Comparison of ENCODE assay signal across 11 mouse cellular contexts in the genomic region with DNA sequence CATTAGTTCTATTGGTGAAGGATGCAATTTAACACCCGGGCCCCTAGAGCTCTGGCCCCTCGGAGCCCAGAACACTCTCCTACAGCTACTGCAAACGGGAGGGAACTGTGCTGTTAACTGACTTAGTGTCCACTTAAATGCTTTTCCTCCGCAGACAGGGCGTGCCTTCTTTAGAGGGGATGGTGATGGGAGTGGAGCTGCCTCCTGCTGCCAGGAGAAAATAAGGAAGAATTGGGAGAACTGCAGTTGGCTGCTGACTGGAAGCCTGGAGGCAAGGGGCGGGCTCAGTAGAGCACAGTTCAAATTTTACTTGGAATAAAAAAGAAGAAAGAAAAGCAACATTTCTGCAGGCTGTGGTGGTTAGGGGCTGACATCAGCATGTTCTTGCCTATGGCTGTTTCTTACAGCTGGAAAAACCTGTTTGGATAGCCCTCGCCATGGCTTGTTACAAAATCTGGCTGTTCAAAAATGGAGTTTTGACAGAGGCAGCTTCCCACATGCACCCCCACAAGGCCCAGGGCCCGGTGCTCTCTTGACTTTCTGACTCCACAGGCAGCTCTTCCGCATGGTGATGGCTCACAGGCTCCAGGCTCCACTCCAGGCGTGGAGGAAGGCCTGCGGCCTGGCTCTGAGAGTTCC. TPM values are rescaled to one million over a fixed set of nuclear protein-coding genes. Genes with fewer than 3 reads are reported as not detected.
A peak's percentile ranks its signal among the peaks of the same experiment; 100 is the strongest.
DNase-seq lines count a peak whose midpoint lies in the region; ATAC-seq and TF ChIP-seq lines count a peak whose summit lies in the region.
"Had no signal": no experiment of that assay in that cellular context is flagged by ENCODE, and none has a peak within 500 bp of the region (broad histone marks: within the 10 kb centered on the region; RNA-seq: fewer than 3 reads in every experiment).

No protein-coding gene starts in this region.

- H3K4me1 ChIP-seq in kidney, postnatal 0 days (replicated peaks; ENCODE audit: insufficient read depth, low read length): peaks cover 13% of the 10 kb centered on the region; the same call in 1 of the 2 replicates
- peaks cover 36% of the 10 kb centered on the region for H3K4me1 ChIP-seq in heart, embryonic 11.5 days (ENCODE audit: control insufficient read depth, insufficient read depth, low read length)
- H3K4me1 ChIP-seq in lung, postnatal 0 days (ENCODE audit: insufficient read depth, low read depth, low read length): peaks cover 5% of the 10 kb centered on the region; the same call in 1 of the 2 replicates
- H3K4me1 ChIP-seq in forebrain, embryonic 16.5 days (replicated peaks; ENCODE audit: control insufficient read depth, insufficient read depth, low read length): peaks cover 15% of the 10 kb centered on the region

- WGBS in kidney, postnatal 0 days: 65% methylated on average over 11 of the region's 11 CpGs
- 60% methylated on average over 11 of the region's 11 CpGs for WGBS in heart, embryonic 11.5 days (ENCODE audit: insufficient replicate concordance)
- WGBS in lung, postnatal 0 days: 60% methylated on average over 11 of the region's 11 CpGs
- 83% methylated on average over 11 of the region's 11 CpGs for WGBS in forebrain, embryonic 16.5 days

- H3K9ac ChIP-seq in kidney, postnatal 0 days (ENCODE audit: low read depth, low read length): no peak overlapping the region
- no peak overlapping the region for H3K9ac ChIP-seq in heart, embryonic 11.5 days (ENCODE audit: low read depth, low read length)
- H3K9ac ChIP-seq in lung, postnatal 0 days (replicated peaks; ENCODE audit: low read depth): no peak overlapping the region
- no peak overlapping the region for H3K9ac ChIP-seq in forebrain, embryonic 16.5 days (replicated peaks; ENCODE audit: low read depth, low read length)

- no peaks in the 10 kb centered on the region for H3K27me3 ChIP-seq in kidney, postnatal 0 days (ENCODE audit: insufficient read depth, low read length)
- no peaks in the 10 kb centered on the region for H3K27me3 ChIP-seq in heart, embryonic 11.5 days (ENCODE audit: control insufficient read depth, insufficient read depth, low read length)
- H3K27me3 ChIP-seq in lung, postnatal 0 days (replicated peaks; ENCODE audit: insufficient read depth, low read length): no peaks in the 10 kb centered on the region
- H3K27me3 ChIP-seq in forebrain, embryonic 16.5 days (replicated peaks; ENCODE audit: control insufficient read depth, insufficient read depth, low read length): no peaks in the 10 kb centered on the region
- H3K27me3 ChIP-seq: CH12.LX had no signal

- no peak for ATAC-seq in kidney, postnatal 0 days (replicated peaks; ENCODE audit: low FRiP score, low read depth)
- no peak for ATAC-seq in heart, embryonic 11.5 days (replicated peaks; ENCODE audit: insufficient number of reproducible peaks, low FRiP score, low TSS enrichment)
- ATAC-seq in lung, postnatal 0 days: peak; percentile 41
- ATAC-seq in forebrain, embryonic 16.5 days: no peak

- peak overlapping the region; percentile 48 for H3K27ac ChIP-seq in kidney, postnatal 0 days
- peak overlapping the region; percentile 36; the same call in 1 of the 2 replicates for H3K27ac ChIP-seq in heart, embryonic 11.5 days (ENCODE audit: low read depth, low read length)
- peak overlapping the region; percentile 26; the same call in 1 of the 2 replicates for H3K27ac ChIP-seq in lung, postnatal 0 days (ENCODE audit: low read length)
- H3K27ac ChIP-seq in forebrain, embryonic 16.5 days (ENCODE audit: low read length): no peak overlapping the region

- H3K4me3 ChIP-seq in kidney, postnatal 0 days (replicated peaks; ENCODE audit: low read depth, low read length): no peak overlapping the region
- H3K4me3 ChIP-seq in heart, embryonic 11.5 days (ENCODE audit: low read depth, low read length): no peak overlapping the region
- no peak overlapping the region for H3K4me3 ChIP-seq in lung, postnatal 0 days (ENCODE audit: low read depth, low read length)
- H3K4me3 ChIP-seq in forebrain, embryonic 16.5 days (replicated peaks; ENCODE audit: low read length): no peak overlapping the region

- H3K9me3 ChIP-seq in kidney, postnatal 0 days (replicated peaks; ENCODE audit: low read length): no peaks in the 10 kb centered on the region
- no peaks in the 10 kb centered on the region for H3K9me3 ChIP-seq in heart, embryonic 11.5 days (replicated peaks; ENCODE audit: control insufficient read depth, low read length)
- no peaks in the 10 kb centered on the region for H3K9me3 ChIP-seq in lung, postnatal 0 days (ENCODE audit: low read length)
- no peaks in the 10 kb centered on the region for H3K9me3 ChIP-seq in forebrain, embryonic 16.5 days (ENCODE audit: control insufficient read depth, low read length)

- TF ChIP-seq CTCF in kidney, postnatal 0 days (IDR thresholded peaks at IDR 0.05; ENCODE audit: low read depth): no peak
- no peak for TF ChIP-seq CTCF in lung, postnatal 0 days (IDR thresholded peaks at IDR 0.05)

- DNase-seq in kidney, postnatal 0 days (ENCODE audit: low spot score): no peak
- no peak for DNase-seq in kidney, adult 8-10 months
- DNase-seq in adipocyte (ENCODE audit: low spot score): peak; percentile 18
- DNase-seq in lung, postnatal 0 days (ENCODE audit: low spot score): peak; percentile 85
- DNase-seq in cerebellum, adult 11 months: no peak
- no peak for DNase-seq in adrenal gland, adult 2 months
- DNase-seq: right cerebral cortex, postnatal 4 days; thymus, adult 18-20 months had no signal

- H3K4me2 ChIP-seq in kidney, postnatal 0 days (ENCODE audit: low read length): no peak overlapping the region
- no peak overlapping the region for H3K4me2 ChIP-seq in heart, embryonic 11.5 days
- no peak overlapping the region for H3K4me2 ChIP-seq in lung, postnatal 0 days (replicated peaks; ENCODE audit: low read depth, low read length)
- H3K4me2 ChIP-seq in forebrain, embryonic 16.5 days (ENCODE audit: low read length): no peak overlapping the region

- no peak for TF ChIP-seq EP300 in lung, postnatal 0 days (IDR thresholded peaks at IDR 0.05)

- H3K36me3 ChIP-seq in kidney, postnatal 0 days (ENCODE audit: insufficient read depth, low read length): peaks cover 38% of the 10 kb centered on the region
- H3K36me3 ChIP-seq in heart, embryonic 11.5 days (ENCODE audit: control insufficient read depth, insufficient read depth, low read length): peaks cover 4% of the 10 kb centered on the region; the same call in 1 of the 2 replicates
- peaks cover 27% of the 10 kb centered on the region; the same call in 1 of the 2 replicates for H3K36me3 ChIP-seq in lung, postnatal 0 days (ENCODE audit: insufficient read depth, low read length)
- H3K36me3 ChIP-seq in forebrain, embryonic 16.5 days (ENCODE audit: control insufficient read depth, insufficient read depth): no peaks in the 10 kb centered on the region

RNA-seq across cellular contexts. Expression of gene Ezr, which starts 31.2 kb away (rescaled TPM):
- polyA plus RNA-seq in kidney, postnatal 0 days (2015; fragmentation: Nextera tagmentation; extraction: Ambion mirVana): 281 and 313 TPM in 2 replicates
- polyA plus RNA-seq in heart, embryonic 11.5 days (2014; fragmentation: Nextera tagmentation; extraction: Ambion mirVana): 89.2 and 109 TPM in 2 replicates
- 275 and 288 TPM in 2 replicates for polyA plus RNA-seq in lung, postnatal 0 days (2015; fragmentation: Nextera tagmentation; extraction: Ambion mirVana)
- 10 to 100 TPM; 23.2 to 27.3 TPM for total RNA-seq in adrenal gland, adult 2 months (2021)
- polyA plus RNA-seq in adrenal gland, adult 2 months (2012; rRNA removed): 5.6 and 6.2 TPM in 2 replicates
- 100 and 127 TPM in 2 replicates for polyA plus RNA-seq in forebrain, embryonic 16.5 days (2015; fragmentation: Nextera tagmentation; extraction: Ambion mirVana)

Comparison
In these comparisons a context has a peak if more than half of its experiments do, and no peak if none do; other contexts are left out.
1. DNase-seq: peak in adipocyte (single experiment) and lung, postnatal 0 days (single experiment); none in kidney, postnatal 0 days (single experiment), kidney, adult 8-10 months (0 of 2), cerebellum, adult 11 months (single experiment) and adrenal gland, adult 2 months (single experiment).
2. RNA of gene Ezr, which starts 31.2 kb away (polyA plus RNA-seq): 275 to 288 TPM in lung, postnatal 0 days, 281 to 313 TPM in kidney, postnatal 0 days, 100 to 127 TPM in forebrain, embryonic 16.5 days and 89.2 to 109 TPM in heart, embryonic 11.5 days; 5.6 to 6.2 TPM in adrenal gland, adult 2 months; every median in the first group is over 10 times any median in the second.